Mouse (Mus musculus) urinary bladder, adult 2 months (tissue): Measurements from ENCODE around the gene Slc45a1. TPM values are rescaled to one million over a fixed set of nuclear protein-coding genes. Genes with fewer than 3 reads are reported as not detected.

ENCODE experiments used
- DNase-seq: peaks from one replicate; pipeline ENCODE4 v3.0.0; 2022; ENCODE audit warnings: low spot score
- polyA plus RNA-seq: library from polyadenylated mRNA; depleted of rRNA; stranded (reverse); fragments of >200 nt; gene quantifications from 2 replicates; pipeline ENCODE4 v1.2.3, GENCODE M21; 2012; rRNA removed

Slc45a1 gene
- polyA plus RNA-seq, 1 experiment: 0.04 TPM

GRCm38 (mm10) chr4:150581931-150582723, 69.8 kb downstream of the Slc45a1 start:
- DNase-seq: no peak

Other genes starting within 250 kb of the Slc45a1 start
- 29.8 and 36.1 TPM in 2 replicates for gene Errfi1, start 201.7 kb upstream of the Slc45a1 start, polyA plus RNA-seq